Mouse (Mus musculus) midbrain, embryonic 11.5 days (tissue): ENCODE data around the gene Arsg. TPM values are rescaled to one million over a fixed set of nuclear protein-coding genes. Genes with fewer than 3 reads are reported as not detected.

ENCODE experiments used
- ATAC-seq: fragments of 200-750 bp; cut with Nextera tagmentation; 2 replicates; pipeline ENCODE4 v1.8.0; 2017; ENCODE audit warnings: moderate TSS enrichment, moderate library complexity; ENCODE audit not compliant: low FRiP score
- DNase-seq: peaks from one replicate; pipeline ENCODE4 v3.0.0; 2015; ENCODE audit warnings: low spot score; ENCODE audit errors: missing footprints
- H3K27ac ChIP-seq: fragments of 300-500 bp; sonication (generic); 2 replicates; pipeline ENCODE4 v1.5.1; 2014; ENCODE audit warnings: low read depth, low read length
- H3K27me3 ChIP-seq: fragments of 300-500 bp; sonication (generic); 2 replicates; pipeline ENCODE4 v1.6.1; 2014; ENCODE audit warnings: mild to moderate bottlenecking, low read length, moderate library complexity, mixed read lengths; ENCODE audit not compliant: control insufficient read depth, insufficient read depth
- H3K36me3 ChIP-seq: fragments of 300-500 bp; sonication (generic); 2 replicates; pipeline ENCODE4 v1.6.1; 2014; ENCODE audit warnings: mild to moderate bottlenecking, low read length, moderate library complexity, mixed read lengths; ENCODE audit not compliant: control insufficient read depth, insufficient read depth
- H3K4me1 ChIP-seq: fragments of 300-500 bp; sonication (generic); 2 replicates; pipeline ENCODE4 v1.6.1; 2014; ENCODE audit warnings: low read length; ENCODE audit not compliant: control insufficient read depth, insufficient read depth
- H3K4me2 ChIP-seq: fragments of 300-500 bp; sonication (generic); 2 replicates; pipeline ENCODE4 v1.6.1; 2014; ENCODE audit warnings: mild to moderate bottlenecking, moderate library complexity
- H3K4me3 ChIP-seq: fragments of 300-500 bp; sonication (generic); 2 replicates; pipeline ENCODE4 v1.5.1; 2014; ENCODE audit warnings: low read depth, low read length
- H3K9ac ChIP-seq: fragments of 300-500 bp; sonication (generic); 2 replicates; pipeline ENCODE4 v1.6.1; 2014; ENCODE audit warnings: low read length
- H3K9me3 ChIP-seq: fragments of 300-500 bp; sonication (generic); 2 replicates; pipeline ENCODE4 v1.6.1; 2016; ENCODE audit warnings: low read length; ENCODE audit not compliant: control insufficient read depth
- whole genome bisulfite sequencing: fragments of 180-500 bp; shearing (Covaris S2); extraction: QIAGEN DNeasy Blood & Tissue Kit; methylation state at CpG from one replicate; pipeline ENCODE4 v1.1.7; 2014; 5-methylcytosine and 5-hydroxymethylcytosine counted together
- polyA plus RNA-seq: library from polyadenylated mRNA; unstranded; fragments of >200 nt; fragmentation: Nextera tagmentation; extraction: Ambion mirVana; gene quantifications from 2 replicates; pipeline ENCODE4 v1.2.1, GENCODE M21; 2014

The Arsg gene
- polyA plus RNA-seq, 1 experiment from 2014 or later, result 2.9 TPM

- H3K9me3 ChIP-seq, result no peaks in the 10 kb centered on the region
- peaks cover 36% of the 10 kb centered on the region for H3K4me1 ChIP-seq
- 82% methylated on average over 13 of the region's 13 CpGs for WGBS
- H3K27ac ChIP-seq, result no peak overlapping the region
- H3K4me2 ChIP-seq, result no peak overlapping the region
- ATAC-seq, result no peak
- DNase-seq, result peak; percentile 82
- H3K36me3 ChIP-seq, result no peaks in the 10 kb centered on the region
- no peak overlapping the region for H3K4me3 ChIP-seq
- no peak overlapping the region for H3K9ac ChIP-seq
- peaks cover 7% of the 10 kb centered on the region for H3K27me3 ChIP-seq
These were observed 1.7 kb downstream of the Arsg start for GRCm38 (mm10) chr11:109474836-109475235.

- Histone ChIP-seq H3K4me3 (no peak overlapping the region), H3K9me3 (no peaks in the 10 kb centered on the region), H3K9ac (peak overlapping the region; percentile 38; the same call in 1 of the 2 replicates), H3K27me3 (peaks cover 7% of the 10 kb centered on the region), H3K36me3 (no peaks in the 10 kb centered on the region), H3K27ac (peak overlapping the region; percentile 57), H3K4me2 (peak overlapping the region; percentile 3; the same call in 1 of the 2 replicates), H3K4me1 (peaks cover 39% of the 10 kb centered on the region)
- ATAC-seq (no peak), DNase-seq (peak; percentile 83)
- WGBS, result 72% methylated on average over 4 of the region's 4 CpGs
These were observed 2.5 kb downstream of the Arsg start for GRCm38 (mm10) chr11:109475717-109476116.

- peak overlapping the region; percentile 66 for H3K27ac ChIP-seq
- H3K4me2 ChIP-seq, result peak overlapping the region; percentile 3; the same call in 1 of the 2 replicates
- H3K27me3 ChIP-seq, result peaks cover 7% of the 10 kb centered on the region
- DNase-seq, result peak; percentile 92
- H3K4me1 ChIP-seq, result peaks cover 39% of the 10 kb centered on the region
- no peaks in the 10 kb centered on the region for H3K36me3 ChIP-seq
- peak; percentile 41 for ATAC-seq
- 11% methylated on average over 2 of the region's 2 CpGs for WGBS
- H3K9me3 ChIP-seq, result no peaks in the 10 kb centered on the region
- no peak overlapping the region for H3K4me3 ChIP-seq
- peak overlapping the region; percentile 38; the same call in 1 of the 2 replicates for H3K9ac ChIP-seq
These were observed 3.1 kb downstream of the Arsg start for GRCm38 (mm10) chr11:109476241-109476640.

- no peaks in the 10 kb centered on the region for H3K9me3 ChIP-seq
- H3K4me2 ChIP-seq, result no peak overlapping the region
- peaks cover 39% of the 10 kb centered on the region for H3K4me1 ChIP-seq
- peak; percentile 83 for DNase-seq
- peaks cover 5% of the 10 kb centered on the region for H3K27me3 ChIP-seq
- H3K9ac ChIP-seq, result no peak overlapping the region
- no peak for ATAC-seq
- WGBS, result 20% methylated on average over 6 of the region's 6 CpGs
- H3K36me3 ChIP-seq, result no peaks in the 10 kb centered on the region
- H3K4me3 ChIP-seq, result no peak overlapping the region
- H3K27ac ChIP-seq, result peak overlapping the region; percentile 66
These were observed 3.5 kb downstream of the Arsg start for GRCm38 (mm10) chr11:109476653-109477052.

GRCm38 (mm10) chr11:109477606-109478380 is 4.6 kb downstream of the Arsg start:
- DNase-seq (peak; percentile 79), ATAC-seq (no peak)
- H3K27me3 ChIP-seq, result no peaks in the 10 kb centered on the region
- no peak overlapping the region for H3K4me3 ChIP-seq
- no peaks in the 10 kb centered on the region for H3K9me3 ChIP-seq
- H3K4me2 ChIP-seq, result no peak overlapping the region
- peaks cover 36% of the 10 kb centered on the region for H3K4me1 ChIP-seq
- no peaks in the 10 kb centered on the region for H3K36me3 ChIP-seq
- WGBS, result 50% methylated on average over 16 of the region's 16 CpGs
- no peak overlapping the region for H3K27ac ChIP-seq
- no peak overlapping the region for H3K9ac ChIP-seq

GRCm38 (mm10) chr11:109479575-109480285 is 6.6 kb downstream of the Arsg start:
- Histone ChIP-seq H3K4me1 (peaks cover 31% of the 10 kb centered on the region), H3K27ac (no peak overlapping the region), H3K9me3 (no peaks in the 10 kb centered on the region), H3K36me3 (no peaks in the 10 kb centered on the region), H3K27me3 (no peaks in the 10 kb centered on the region), H3K9ac (no peak overlapping the region), H3K4me2 (no peak overlapping the region), H3K4me3 (no peak overlapping the region)
- 48% methylated on average over 16 of the region's 16 CpGs for WGBS
- ATAC-seq (no peak), DNase-seq (no peak)

GRCm38 (mm10) chr11:109480440-109480839 is 7.3 kb downstream of the Arsg start:
- 84% methylated on average over 8 of the region's 8 CpGs for WGBS
- H3K36me3 ChIP-seq, result no peaks in the 10 kb centered on the region
- DNase-seq (no peak), ATAC-seq (no peak)
- H3K9ac ChIP-seq, result no peak overlapping the region
- peaks cover 31% of the 10 kb centered on the region for H3K4me1 ChIP-seq
- no peak overlapping the region for H3K4me2 ChIP-seq
- H3K27ac ChIP-seq, result no peak overlapping the region
- H3K9me3 ChIP-seq, result no peaks in the 10 kb centered on the region
- H3K4me3 ChIP-seq, result no peak overlapping the region
- H3K27me3 ChIP-seq, result no peaks in the 10 kb centered on the region

- Histone ChIP-seq H3K9ac (no peak overlapping the region), H3K4me2 (no peak overlapping the region), H3K4me1 (peaks cover 3% of the 10 kb centered on the region; the same call in 1 of the 2 replicates), H3K27me3 (no peaks in the 10 kb centered on the region), H3K27ac (no peak overlapping the region), H3K9me3 (no peaks in the 10 kb centered on the region), H3K4me3 (no peak overlapping the region), H3K36me3 (no peaks in the 10 kb centered on the region)
- WGBS, result 83% methylated on average over 15 of the region's 15 CpGs
- ATAC-seq (no peak), DNase-seq (no peak)
These were observed 12.3 kb downstream of the Arsg start for GRCm38 (mm10) chr11:109485398-109486045.
